Mouse (Mus musculus) midbrain, embryonic 13.5 days (tissue): ENCODE data around the gene Gfi1. TPM values are rescaled to one million over a fixed set of nuclear protein-coding genes. Genes with fewer than 3 reads are reported as not detected.

ENCODE experiments used
- ATAC-seq: fragments of 200-750 bp; cut with Nextera tagmentation; 2 replicates; pipeline ENCODE4 v1.8.0; 2017; ENCODE audit warnings: mild to moderate bottlenecking, moderate TSS enrichment, moderate library complexity
- H3K27ac ChIP-seq: fragments of 300-500 bp; sonication (generic); 2 replicates; pipeline ENCODE4 v1.5.1; 2015; ENCODE audit warnings: inconsistent platforms, mild to moderate bottlenecking, moderate library complexity
- H3K27me3 ChIP-seq: fragments of 300-500 bp; sonication (generic); 2 replicates; pipeline ENCODE4 v1.6.1; 2015; ENCODE audit warnings: mild to moderate bottlenecking, inconsistent platforms
- H3K36me3 ChIP-seq: fragments of 300-500 bp; sonication (generic); 2 replicates; pipeline ENCODE4 v1.6.1; 2015; ENCODE audit warnings: mild to moderate bottlenecking, inconsistent platforms
- H3K4me1 ChIP-seq: fragments of 300-500 bp; sonication (generic); replicated peaks from 2 replicates; pipeline ENCODE4 v1.6.1; 2015; ENCODE audit warnings: inconsistent platforms
- H3K4me2 ChIP-seq: fragments of 300-500 bp; sonication (generic); replicated peaks from 2 replicates; pipeline ENCODE4 v1.6.1; 2015; ENCODE audit warnings: moderate library complexity, mild to moderate bottlenecking, inconsistent platforms
- H3K4me3 ChIP-seq: fragments of 300-500 bp; sonication (generic); replicated peaks from 2 replicates; pipeline ENCODE4 v1.5.1; 2015; ENCODE audit warnings: mild to moderate bottlenecking, inconsistent platforms
- H3K9ac ChIP-seq: fragments of 300-500 bp; sonication (generic); replicated peaks from 2 replicates; pipeline ENCODE4 v1.6.1; 2015; ENCODE audit warnings: mild to moderate bottlenecking, inconsistent platforms
- H3K9me3 ChIP-seq: fragments of 300-500 bp; sonication (generic); 2 replicates; pipeline ENCODE4 v1.6.1; 2016; ENCODE audit warnings: mild to moderate bottlenecking, inconsistent platforms
- WGBS: fragments of 180-500 bp; shearing (Covaris S2); methylation state at CpG from one replicate; pipeline ENCODE4 v1.1.7; 2015; 5-methylcytosine and 5-hydroxymethylcytosine counted together
- polyA plus RNA-seq: library from polyadenylated mRNA; unstranded; fragments of >200 nt; fragmentation: Nextera tagmentation; extraction: Ambion mirVana; gene quantifications from 2 replicates; pipeline ENCODE4 v1.2.1, GENCODE M21; 2015

The Gfi1 gene
- polyA plus RNA-seq, 1 experiment from 2014 or later, result not detected

DNA sequence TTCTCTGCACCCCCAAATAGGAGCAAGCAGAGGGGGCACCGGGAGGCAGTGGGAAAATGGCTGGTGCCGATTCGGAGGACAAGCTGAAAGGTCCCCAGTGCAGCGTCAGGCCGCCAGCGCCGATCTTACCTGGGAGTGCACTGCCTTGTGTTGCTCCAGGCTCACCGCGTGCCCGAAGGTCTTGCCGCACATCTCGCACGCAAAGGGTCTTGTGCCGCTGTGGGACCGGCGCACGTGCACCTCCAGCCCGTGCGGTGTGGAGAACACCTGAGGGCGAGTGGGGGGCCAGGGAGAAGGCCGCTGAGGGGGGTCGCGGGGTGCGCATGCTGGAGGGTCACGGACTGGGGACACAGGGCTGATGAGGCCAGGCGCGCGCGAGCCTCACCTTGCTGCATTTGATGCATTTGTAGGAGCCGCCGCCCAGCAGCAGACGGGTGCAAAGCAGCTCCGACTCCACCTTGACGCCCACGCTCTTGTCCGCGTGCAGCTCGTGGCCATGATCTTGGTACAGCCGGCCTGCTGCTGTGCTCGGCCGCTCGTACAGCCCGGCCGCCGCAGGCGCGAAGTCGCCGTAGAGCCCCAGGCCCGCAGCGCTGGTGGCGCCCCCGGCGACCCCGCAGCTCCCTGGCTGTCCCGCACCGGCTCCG lies 4.7 kb downstream of the Gfi1 start:
- H3K36me3 ChIP-seq, result no peaks in the 10 kb centered on the region
- H3K9ac ChIP-seq, result peak overlapping the region; percentile 36; the same call in 1 of the 2 replicates
- under 1% methylated on average over 57 of the region's 58 CpGs for WGBS

DNA sequence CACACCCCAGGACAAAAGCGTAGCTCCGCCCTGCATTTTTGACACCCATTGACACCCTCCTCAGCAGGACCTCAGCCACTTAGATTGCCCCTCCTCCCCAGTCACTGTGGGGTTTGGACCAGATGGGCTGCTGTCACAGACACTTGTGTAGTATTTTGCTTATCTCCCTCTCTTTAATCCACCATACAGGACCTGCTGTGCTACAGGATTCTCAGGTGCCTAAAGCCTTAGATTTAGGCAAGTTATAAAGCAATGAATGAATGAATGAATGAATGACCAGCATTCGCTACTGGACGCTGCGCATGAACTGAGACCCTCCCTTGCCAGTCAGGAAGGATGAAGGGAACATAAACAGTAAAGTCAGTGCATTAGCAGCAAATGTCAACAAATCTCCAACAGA lies 5.3 kb downstream of the Gfi1 start:
- Histone ChIP-seq H3K27me3 (peaks cover 96% of the 10 kb centered on the region), H3K4me3 (no peak overlapping the region), H3K4me2 (no peak overlapping the region), H3K4me1 (peaks cover 38% of the 10 kb centered on the region), H3K9me3 (no peaks in the 10 kb centered on the region), H3K9ac (no peak overlapping the region), H3K36me3 (no peaks in the 10 kb centered on the region), H3K27ac (no peak overlapping the region)
- no peak for ATAC-seq
- WGBS, result 3% methylated on average over 5 of the region's 5 CpGs

More for the DNA sequence above, 4.7 kb downstream of the Gfi1 start:
- H3K27me3 ChIP-seq, result peaks cover 98% of the 10 kb centered on the region
- H3K4me1 ChIP-seq, result peaks cover 44% of the 10 kb centered on the region
- no peaks in the 10 kb centered on the region for H3K9me3 ChIP-seq
- no peak overlapping the region for H3K27ac ChIP-seq
- peak overlapping the region; percentile 61 for H3K4me2 ChIP-seq
- H3K4me3 ChIP-seq, result peak overlapping the region; percentile 39
- peak; percentile 12 for ATAC-seq

DNA sequence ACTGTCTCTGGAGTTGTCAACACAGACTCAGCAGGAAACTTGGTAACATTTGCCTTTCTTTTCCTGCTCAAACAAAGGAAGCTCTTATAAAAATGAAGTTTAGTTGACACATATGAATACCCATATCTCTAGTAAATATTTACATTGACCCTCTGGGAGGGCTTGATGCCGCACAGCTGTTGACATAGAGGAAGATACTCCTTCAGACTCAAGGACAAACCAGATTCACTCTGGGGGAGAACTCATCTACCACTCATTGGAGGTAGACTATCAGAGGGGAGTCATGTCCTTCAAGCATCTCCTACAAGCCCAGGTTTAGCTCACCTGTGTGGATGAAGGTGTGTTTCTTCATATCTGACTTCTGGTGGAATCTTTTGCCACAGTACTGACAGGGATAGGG lies 6.0 kb downstream of the Gfi1 start:
- WGBS, result 20% methylated on average over 1 of the region's 1 CpGs
- Histone ChIP-seq H3K4me3 (no peak overlapping the region), H3K27ac (no peak overlapping the region), H3K4me2 (no peak overlapping the region), H3K36me3 (no peaks in the 10 kb centered on the region), H3K9ac (no peak overlapping the region), H3K4me1 (peaks cover 30% of the 10 kb centered on the region), H3K9me3 (no peaks in the 10 kb centered on the region), H3K27me3 (peaks cover 92% of the 10 kb centered on the region)
- no peak for ATAC-seq

DNA sequence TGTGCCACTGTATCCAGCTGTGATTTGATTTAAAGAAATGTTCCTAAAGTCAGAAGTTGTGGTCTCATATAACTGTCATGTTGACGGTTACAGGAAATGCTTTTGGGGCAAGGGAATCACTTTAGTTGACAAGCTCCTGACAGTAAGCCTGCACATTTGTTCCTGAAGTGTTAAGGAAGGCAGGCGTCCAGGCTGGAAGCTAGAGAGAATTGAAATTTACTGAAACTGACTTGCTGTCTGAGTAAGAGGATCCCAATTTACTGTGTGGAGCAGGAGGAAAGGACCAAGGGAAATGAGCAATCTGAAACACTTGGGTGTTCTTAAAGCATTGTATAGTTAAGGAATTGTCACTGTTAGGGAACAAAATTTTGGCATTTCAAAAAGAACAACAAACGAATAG lies 6.6 kb downstream of the Gfi1 start:
- WGBS, result 21% methylated on average over 3 of the region's 3 CpGs
- no peak overlapping the region for H3K4me2 ChIP-seq
- no peak overlapping the region for H3K27ac ChIP-seq
- peaks cover 26% of the 10 kb centered on the region for H3K4me1 ChIP-seq
- H3K27me3 ChIP-seq, result peaks cover 92% of the 10 kb centered on the region
- H3K9me3 ChIP-seq, result no peaks in the 10 kb centered on the region
- no peak overlapping the region for H3K4me3 ChIP-seq
- no peak for ATAC-seq
- H3K36me3 ChIP-seq, result no peaks in the 10 kb centered on the region
- no peak overlapping the region for H3K9ac ChIP-seq

DNA sequence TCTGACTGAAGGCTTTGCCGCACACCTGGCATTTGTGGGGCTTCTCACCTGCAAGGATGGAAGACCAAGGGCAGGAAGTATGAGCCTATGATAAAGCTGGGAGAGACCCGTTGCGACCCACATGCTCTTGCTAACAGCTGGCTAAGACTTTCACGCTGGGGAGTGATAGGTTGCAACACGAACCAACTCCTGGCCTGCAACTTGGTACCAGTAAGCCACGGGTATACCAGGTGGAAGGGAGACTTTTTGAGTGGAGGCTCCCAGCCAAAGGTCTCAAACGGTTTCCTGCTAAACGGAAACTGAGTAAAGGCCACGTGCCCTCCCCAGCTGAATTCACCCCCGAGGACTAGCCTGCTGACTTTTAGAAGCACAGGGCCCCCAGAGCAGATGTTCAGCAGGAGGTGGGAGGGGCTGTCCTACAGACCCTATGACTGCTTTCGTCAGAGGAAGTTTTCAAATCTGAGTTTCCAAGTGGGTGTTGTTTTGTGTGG lies 7.9 kb downstream of the Gfi1 start:
- WGBS, result 13% methylated on average over 11 of the region's 11 CpGs
- H3K27me3 ChIP-seq, result peaks cover 85% of the 10 kb centered on the region

DNA sequence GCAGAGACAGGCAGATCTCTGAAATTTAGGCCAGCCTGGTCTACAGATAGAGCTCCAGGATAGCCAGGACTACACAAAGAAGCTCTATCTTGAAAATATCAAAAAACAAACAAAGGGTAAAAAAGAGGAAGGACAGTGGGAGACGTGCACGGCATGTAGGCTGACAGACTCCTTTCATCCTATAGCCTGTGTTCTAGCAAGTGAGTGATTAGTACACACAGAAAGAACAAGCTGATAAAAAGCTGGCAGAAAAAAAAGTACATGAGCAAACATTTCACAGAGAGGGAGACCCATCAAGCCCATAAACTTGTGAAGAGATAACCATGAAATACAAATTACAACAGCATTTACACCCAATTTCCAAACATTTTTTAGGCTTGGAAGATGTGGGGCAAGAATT lies 14.1 kb downstream of the Gfi1 start:
- Histone ChIP-seq H3K4me2 (no peak overlapping the region), H3K27ac (no peak overlapping the region), H3K9ac (no peak overlapping the region), H3K4me3 (no peak overlapping the region), H3K27me3 (peaks cover 24% of the 10 kb centered on the region), H3K36me3 (no peaks in the 10 kb centered on the region), H3K9me3 (no peaks in the 10 kb centered on the region), H3K4me1 (no peaks in the 10 kb centered on the region)
- WGBS, result 71% methylated on average over 2 of the region's 2 CpGs
- ATAC-seq, result no peak

More for the DNA sequence above, 7.9 kb downstream of the Gfi1 start:
- Histone ChIP-seq H3K4me1 (peaks cover 13% of the 10 kb centered on the region), H3K27ac (no peak overlapping the region), H3K4me2 (no peak overlapping the region), H3K9me3 (no peaks in the 10 kb centered on the region), H3K9ac (no peak overlapping the region), H3K36me3 (no peaks in the 10 kb centered on the region), H3K4me3 (no peak overlapping the region)
- ATAC-seq, result no peak

DNA sequence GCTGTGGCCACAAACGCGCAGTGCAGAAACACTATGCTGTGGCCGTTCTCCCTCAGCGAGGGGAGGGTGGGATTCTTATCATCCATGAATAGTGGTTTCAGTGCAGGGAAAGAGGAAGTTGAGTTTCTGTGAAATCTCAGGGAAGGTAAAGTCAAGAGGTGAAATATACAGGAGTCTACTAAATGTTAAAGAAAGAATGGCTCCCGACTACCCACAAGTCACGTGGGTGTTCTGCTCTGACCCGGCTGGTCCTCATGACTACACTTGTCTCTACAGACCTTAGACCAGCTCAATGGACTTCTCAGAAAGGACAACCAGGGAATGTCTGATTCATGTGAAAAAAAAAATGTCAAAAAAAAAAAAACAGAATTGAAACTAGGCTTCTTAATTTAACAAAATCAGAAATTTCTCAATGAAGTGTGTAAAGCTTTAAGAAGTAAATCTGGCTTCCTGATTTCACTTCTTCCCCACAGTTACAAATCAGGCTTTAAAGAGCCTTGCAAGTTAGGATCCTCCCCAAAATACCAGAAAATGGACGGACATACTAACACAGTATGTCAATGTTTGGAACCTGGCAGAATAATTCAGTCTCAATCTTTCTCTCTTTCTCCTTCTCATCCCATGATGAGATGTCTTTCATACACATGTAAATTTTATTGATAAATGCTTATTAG lies 17.6 kb downstream of the Gfi1 start:
- no peak for ATAC-seq
- no peaks in the 10 kb centered on the region for H3K4me1 ChIP-seq
- H3K4me2 ChIP-seq, result no peak overlapping the region
- no peaks in the 10 kb centered on the region for H3K27me3 ChIP-seq
- 89% methylated on average over 8 of the region's 8 CpGs for WGBS
- no peaks in the 10 kb centered on the region for H3K9me3 ChIP-seq
- no peaks in the 10 kb centered on the region for H3K36me3 ChIP-seq
- H3K4me3 ChIP-seq, result no peak overlapping the region
- H3K27ac ChIP-seq, result no peak overlapping the region
- no peak overlapping the region for H3K9ac ChIP-seq

DNA sequence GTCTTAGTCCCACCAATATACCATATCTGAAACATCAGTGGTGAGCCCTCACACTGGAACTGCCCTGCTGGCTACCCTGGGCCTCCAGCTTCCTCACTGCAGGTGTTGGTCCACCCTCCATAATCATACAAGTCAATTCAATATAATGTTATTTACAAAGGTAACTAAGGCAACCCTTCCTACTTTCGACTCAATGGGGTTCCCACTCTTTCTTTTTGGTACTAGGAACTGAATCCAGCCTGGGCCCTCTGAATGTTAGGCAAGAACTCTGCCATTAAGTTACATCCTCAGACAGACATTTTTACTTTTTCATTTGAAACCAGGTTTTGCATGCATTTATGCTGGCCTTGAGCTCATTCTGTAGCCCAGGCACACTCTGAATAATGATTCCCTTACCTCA lies 19.6 kb downstream of the Gfi1 start:
- Histone ChIP-seq H3K9me3 (no peaks in the 10 kb centered on the region), H3K36me3 (no peaks in the 10 kb centered on the region), H3K9ac (no peak overlapping the region), H3K27ac (no peak overlapping the region), H3K4me1 (no peaks in the 10 kb centered on the region), H3K4me3 (no peak overlapping the region), H3K27me3 (no peaks in the 10 kb centered on the region), H3K4me2 (no peak overlapping the region)
- whole genome bisulfite sequencing, result 89% methylated on average over 1 of the region's 1 CpGs
- ATAC-seq, result no peak

DNA sequence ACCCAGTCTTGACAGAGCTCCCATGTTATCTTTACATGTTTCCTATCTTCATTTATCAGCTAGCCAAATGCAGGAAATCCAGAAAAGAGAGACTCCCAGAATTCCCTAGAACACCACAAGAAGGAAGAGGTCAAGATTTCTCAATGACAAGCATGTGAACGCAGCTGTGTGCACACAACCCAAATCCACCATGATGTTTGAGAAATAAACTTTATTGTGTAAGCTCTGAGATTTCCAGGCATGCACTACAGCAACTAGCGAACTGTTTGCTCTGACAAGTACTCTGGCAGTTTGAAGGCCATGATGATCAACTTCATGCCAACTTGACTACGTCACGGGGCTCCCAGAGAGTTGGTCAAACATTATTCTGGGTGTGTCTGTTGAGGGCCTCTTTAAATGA lies 20.1 kb downstream of the Gfi1 start:
- no peak overlapping the region for H3K9ac ChIP-seq
- ATAC-seq, result no peak
- no peaks in the 10 kb centered on the region for H3K9me3 ChIP-seq

DNA sequence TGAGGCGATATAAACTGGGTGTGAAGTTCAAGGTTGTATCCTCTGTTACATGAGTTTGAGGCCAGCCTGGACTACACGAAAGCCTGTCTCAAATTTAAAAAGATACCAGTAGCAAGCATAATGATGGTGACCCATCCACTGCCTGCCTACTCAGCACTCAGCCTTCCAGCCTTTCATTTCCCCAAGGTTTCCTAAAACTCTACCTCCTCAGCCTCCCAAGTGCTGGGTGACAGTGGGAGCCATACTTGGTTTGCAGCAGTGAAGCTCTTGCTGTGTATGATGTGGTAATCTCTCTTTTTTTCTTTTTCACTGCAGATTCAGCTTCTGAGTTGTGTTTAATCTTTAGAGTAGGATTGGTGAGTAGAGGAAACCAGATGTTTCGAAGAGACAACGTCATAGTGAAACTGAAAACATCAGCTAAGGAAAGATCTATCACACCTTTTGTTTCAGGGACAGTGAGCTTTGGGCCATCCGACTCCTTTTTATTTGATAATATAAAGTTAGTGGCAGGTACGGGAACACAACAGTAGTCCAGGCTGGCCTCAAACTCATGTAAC lies 22.6 kb downstream of the Gfi1 start:
- WGBS, result 89% methylated on average over 6 of the region's 6 CpGs
- no peak overlapping the region for H3K4me3 ChIP-seq
- ATAC-seq, result no peak

More for the DNA sequence above, 20.1 kb downstream of the Gfi1 start:
- 90% methylated on average over 4 of the region's 4 CpGs for WGBS
- Histone ChIP-seq H3K36me3 (no peaks in the 10 kb centered on the region), H3K4me1 (no peaks in the 10 kb centered on the region), H3K27ac (no peak overlapping the region), H3K27me3 (no peaks in the 10 kb centered on the region), H3K4me3 (no peak overlapping the region), H3K4me2 (no peak overlapping the region)

DNA sequence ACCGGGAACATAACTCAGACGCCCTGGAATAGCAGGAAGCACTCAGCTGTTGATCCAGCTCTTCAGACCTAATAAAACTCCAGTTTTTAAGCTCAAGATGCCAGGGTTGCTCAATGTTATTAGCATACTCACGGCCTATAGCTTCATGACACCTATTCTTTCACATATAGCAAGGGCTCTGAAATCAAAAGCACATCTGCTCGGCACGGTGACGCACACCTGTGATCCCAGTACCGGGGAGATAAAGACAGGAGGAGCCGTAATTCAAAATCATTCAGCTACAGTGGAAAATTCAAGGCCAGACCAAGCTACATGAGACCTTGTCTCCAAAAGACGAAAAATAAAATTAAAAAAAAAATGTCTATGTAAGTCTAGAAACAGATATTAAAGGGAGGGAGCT lies 24.2 kb downstream of the Gfi1 start:
- no peak overlapping the region for H3K9ac ChIP-seq
- ATAC-seq, result no peak
- H3K36me3 ChIP-seq, result no peaks in the 10 kb centered on the region
- no peak overlapping the region for H3K4me3 ChIP-seq
- H3K27ac ChIP-seq, result no peak overlapping the region
- H3K27me3 ChIP-seq, result no peaks in the 10 kb centered on the region
- no peaks in the 10 kb centered on the region for H3K9me3 ChIP-seq
- 85% methylated on average over 9 of the region's 9 CpGs for WGBS
- no peaks in the 10 kb centered on the region for H3K4me1 ChIP-seq
- no peak overlapping the region for H3K4me2 ChIP-seq

More for the DNA sequence above, 22.6 kb downstream of the Gfi1 start:
- Histone ChIP-seq H3K27ac (no peak overlapping the region), H3K9me3 (no peaks in the 10 kb centered on the region), H3K4me2 (no peak overlapping the region), H3K4me1 (no peaks in the 10 kb centered on the region), H3K27me3 (no peaks in the 10 kb centered on the region), H3K36me3 (no peaks in the 10 kb centered on the region), H3K9ac (no peak overlapping the region)

DNA sequence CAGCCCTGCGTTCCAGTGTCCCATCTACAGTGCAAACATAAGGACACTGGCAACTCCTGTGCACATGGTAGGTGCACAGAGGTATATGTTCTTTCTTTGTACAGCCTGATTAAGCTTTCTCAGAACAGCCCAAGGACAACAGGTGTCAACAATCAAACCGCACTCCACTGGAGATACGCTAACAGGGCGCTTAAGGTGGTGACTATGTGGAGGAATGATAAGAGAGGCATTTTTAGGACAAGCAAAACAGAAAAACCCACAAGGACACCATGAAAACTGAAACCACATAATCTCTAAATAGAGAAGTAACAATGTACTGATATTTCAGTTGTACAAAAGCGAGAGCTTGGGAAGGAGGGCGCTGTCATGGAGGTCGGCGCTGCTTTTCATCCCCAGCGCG lies 25.0 kb downstream of the Gfi1 start:
- Histone ChIP-seq H3K9me3 (no peaks in the 10 kb centered on the region), H3K36me3 (no peaks in the 10 kb centered on the region), H3K4me3 (no peak overlapping the region), H3K9ac (no peak overlapping the region), H3K4me1 (no peaks in the 10 kb centered on the region), H3K4me2 (no peak overlapping the region), H3K27ac (no peak overlapping the region), H3K27me3 (no peaks in the 10 kb centered on the region)
- WGBS, result 92% methylated on average over 10 of the region's 10 CpGs
- no peak for ATAC-seq
